Mouse (Mus musculus) midbrain, embryonic 12.5 days (tissue): Measurements from ENCODE around the gene Tmem161a. TPM values are rescaled to one million over a fixed set of nuclear protein-coding genes. Genes with fewer than 3 reads are reported as not detected.

Source experiments
- ATAC-seq: fragments of 200-750 bp; cut with Nextera tagmentation; 2 replicates; pipeline ENCODE4 v1.8.0; 2017; ENCODE audit warnings: low read depth, moderate TSS enrichment, moderate library complexity; ENCODE audit not compliant: low FRiP score
- H3K27ac ChIP-seq: fragments of 300-500 bp; sonication (generic); replicated peaks from 2 replicates; pipeline ENCODE4 v1.5.1; 2016; ENCODE audit warnings: mild to moderate bottlenecking
- H3K27me3 ChIP-seq: fragments of 300-500 bp; sonication (generic); 2 replicates; pipeline ENCODE4 v1.6.1; 2016; ENCODE audit warnings: mild to moderate bottlenecking
- H3K36me3 ChIP-seq: fragments of 300-500 bp; sonication (generic); 2 replicates; pipeline ENCODE4 v1.6.1; 2016
- H3K4me1 ChIP-seq: fragments of 300-500 bp; sonication (generic); 2 replicates; pipeline ENCODE4 v1.6.1; 2016
- H3K4me2 ChIP-seq: fragments of 300-500 bp; sonication (generic); replicated peaks from 2 replicates; pipeline ENCODE4 v1.6.1; 2016; ENCODE audit warnings: mild to moderate bottlenecking, moderate library complexity
- H3K4me3 ChIP-seq: fragments of 300-500 bp; sonication (generic); 2 replicates; pipeline ENCODE4 v1.5.1; 2016; ENCODE audit warnings: mild to moderate bottlenecking
- H3K9ac ChIP-seq: fragments of 300-500 bp; sonication (generic); replicated peaks from 2 replicates; pipeline ENCODE4 v1.6.1; 2016; ENCODE audit warnings: mild to moderate bottlenecking, moderate library complexity
- H3K9me3 ChIP-seq: fragments of 300-500 bp; sonication (generic); 2 replicates; pipeline ENCODE4 v1.6.1; 2016; ENCODE audit warnings: mild to moderate bottlenecking
- whole genome bisulfite sequencing: fragments of 180-500 bp; shearing (Covaris S2); methylation state at CpG from one replicate; pipeline ENCODE4 v1.1.7; 2016; 5-methylcytosine and 5-hydroxymethylcytosine counted together
- polyA plus RNA-seq: library from polyadenylated mRNA; unstranded; fragments of >200 nt; fragmentation: Nextera tagmentation; extraction: Ambion mirVana; gene quantifications from 2 replicates; pipeline ENCODE4 v1.2.1, GENCODE M21; 2016

Gene Tmem161a
- polyA plus RNA-seq, 1 experiment from 2014 or later: 47.6 TPM

GRCm38 (mm10) chr8:70230837-70231236, 58.7 kb downstream of the Tmem161a start:
- no peaks in the 10 kb centered on the region for H3K9me3 ChIP-seq
- ATAC-seq: no peak
- H3K9ac ChIP-seq: no peak overlapping the region
- no peak overlapping the region for H3K4me2 ChIP-seq
- H3K27me3 ChIP-seq: no peaks in the 10 kb centered on the region
- H3K36me3 ChIP-seq: peaks cover 37% of the 10 kb centered on the region
- H3K4me1 ChIP-seq: peaks cover 17% of the 10 kb centered on the region
- no peak overlapping the region for H3K27ac ChIP-seq
- 91% methylated on average over 9 of the region's 9 CpGs for WGBS
- no peak overlapping the region for H3K4me3 ChIP-seq

Other genes with a start within 250 kb of the Tmem161a start
- gene Gatad2a, start 176.0 kb upstream of the Tmem161a start, polyA plus RNA-seq: 44.3 TPM in 2 replicates
- gene Mau2, start 129.6 kb upstream of the Tmem161a start, polyA plus RNA-seq: 76.4 and 77.8 TPM in 2 replicates
- 55.6 and 56.8 TPM in 2 replicates for gene Sugp1, start 129.5 kb upstream of the Tmem161a start, polyA plus RNA-seq
- 1.3 and 2.0 TPM in 2 replicates for gene Tm6sf2, start 99.4 kb upstream of the Tmem161a start, polyA plus RNA-seq
- 0.20 and 0.23 TPM in 2 replicates for gene Hapln4, start 88.9 kb upstream of the Tmem161a start, polyA plus RNA-seq
- 91.9 and 109 TPM in 2 replicates for gene Ncan, start 51.5 kb upstream of the Tmem161a start, polyA plus RNA-seq
- 23.3 and 23.8 TPM in 2 replicates for gene Nr2c2ap, start 41.0 kb upstream of the Tmem161a start, polyA plus RNA-seq
- gene Rfxank, start 33.2 kb upstream of the Tmem161a start, polyA plus RNA-seq: 16.3 and 17.8 TPM in 2 replicates
- gene Borcs8, start 32.9 kb upstream of the Tmem161a start, polyA plus RNA-seq: 37.1 and 41.9 TPM in 2 replicates
- gene Mef2b, start 32.6 kb upstream of the Tmem161a start, polyA plus RNA-seq: 0.19 and 0.46 TPM in 2 replicates
- 3.9 and 4.3 TPM in 2 replicates for gene Slc25a42, start 39.9 kb downstream of the Tmem161a start, polyA plus RNA-seq
- gene Sugp2, start 61.9 kb downstream of the Tmem161a start, polyA plus RNA-seq: 82.5 and 88.6 TPM in 2 replicates
- gene Armc6, start 62.1 kb downstream of the Tmem161a start, polyA plus RNA-seq: 45.5 and 47.1 TPM in 2 replicates
- gene Homer3, start 110.5 kb downstream of the Tmem161a start, polyA plus RNA-seq: 99.6 and 100 TPM in 2 replicates
- 47.1 and 53.8 TPM in 2 replicates for gene Ddx49, start 130.1 kb downstream of the Tmem161a start, polyA plus RNA-seq
- gene Cope, start 130.2 kb downstream of the Tmem161a start, polyA plus RNA-seq: 222 and 235 TPM in 2 replicates
- gene Cers1, start 143.4 kb downstream of the Tmem161a start, polyA plus RNA-seq: 15.3 and 17.1 TPM in 2 replicates
- 3.7 and 4.5 TPM in 2 replicates for gene Gdf1, start 157.5 kb downstream of the Tmem161a start, polyA plus RNA-seq
- gene Upf1, start 180.9 kb downstream of the Tmem161a start, polyA plus RNA-seq: 32.8 and 38.0 TPM in 2 replicates
- 0.23 TPM in 1 of 2 replicates, not detected in the other for gene Comp, start 201.2 kb downstream of the Tmem161a start, polyA plus RNA-seq